Mouse (Mus musculus): Measurements from ENCODE around the gene Tjp1. TPM values are rescaled to one million over a fixed set of nuclear protein-coding genes. Genes with fewer than 3 reads are reported as not detected.

The Tjp1 gene
- polyA plus RNA-seq, 1 experiment from 2014 or later = 21.2 TPM

DNA sequence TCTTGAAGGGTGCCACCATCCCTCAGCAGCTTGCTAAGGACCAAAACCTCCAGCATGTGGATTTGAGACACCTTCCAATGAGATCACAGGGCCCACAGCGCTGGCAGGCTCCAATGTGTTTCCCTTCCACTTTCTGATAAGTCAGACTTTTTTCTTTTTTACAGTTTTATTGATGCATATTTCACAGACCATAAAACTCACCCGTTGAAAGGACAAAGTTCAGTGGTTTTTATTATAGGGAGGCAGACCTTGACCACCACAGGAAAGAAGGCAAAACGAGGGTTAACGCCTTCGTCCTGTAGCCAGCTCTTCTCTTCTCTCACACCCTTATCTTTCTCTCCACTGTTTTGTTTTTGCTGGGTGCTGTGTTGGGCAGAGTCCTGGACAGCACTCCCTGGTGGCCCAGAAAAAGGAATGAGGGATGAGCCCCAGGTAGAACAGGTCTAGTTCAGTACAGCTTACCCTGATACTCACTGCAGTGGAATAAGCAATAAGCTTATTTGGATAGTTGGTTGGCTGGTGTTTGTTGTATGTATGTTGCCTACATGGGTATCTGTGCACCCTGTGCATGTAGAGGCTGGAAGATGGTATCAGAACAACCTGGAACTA lies 43.3 kb downstream of the Tjp1 start:
- Histone ChIP-seq H3K27me3 (replicated peaks) (no peaks in the 10 kb centered on the region), H3K36me3 (no peaks in the 10 kb centered on the region), H3K9ac (no peak overlapping the region), H3K4me3 (no peak overlapping the region), H3K4me2 (no peak overlapping the region), H3K27ac (replicated peaks) (no peak overlapping the region), H3K4me1 (peaks cover 32% of the 10 kb centered on the region), H3K9me3 (no peaks in the 10 kb centered on the region)
- WGBS = 36% methylated on average over 5 of the region's 5 CpGs
- no peak for ATAC-seq (ENCODE audit: extremely low read depth, insufficient number of reproducible peaks, low FRiP score, low TSS enrichment)

GRCm38 (mm10) chr7:65482216-65482615 lies 45.4 kb downstream of the Tjp1 start:
- 23% methylated on average over 2 of the region's 2 CpGs for WGBS
- H3K4me3 ChIP-seq = no peak overlapping the region
- no peak for ATAC-seq (ENCODE audit: extremely low read depth, insufficient number of reproducible peaks, low FRiP score, low TSS enrichment)

DNA sequence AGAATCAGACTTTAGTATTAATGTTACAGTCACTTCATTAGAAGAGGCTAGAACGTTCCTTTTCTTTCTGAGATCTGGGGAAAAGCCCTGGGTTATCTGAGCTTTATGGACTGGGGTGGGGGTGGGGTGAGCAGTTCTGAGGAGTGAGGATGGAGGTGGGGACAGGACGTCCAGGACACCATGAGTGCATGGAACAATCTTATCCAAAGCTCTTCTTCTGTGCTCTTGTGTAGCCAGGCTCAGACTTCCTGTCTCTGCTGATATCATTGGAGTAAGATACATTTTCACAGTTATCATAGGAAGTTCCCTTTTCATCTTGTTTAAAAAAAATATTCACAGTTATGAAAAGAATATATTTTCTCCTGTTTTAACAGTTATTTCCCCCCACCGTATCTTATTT lies 55.5 kb downstream of the Tjp1 start:
- WGBS = 36% methylated on average over 3 of the region's 3 CpGs
- no peak for ATAC-seq (ENCODE audit: extremely low read depth, insufficient number of reproducible peaks, low FRiP score, low TSS enrichment)
- no peaks in the 10 kb centered on the region for H3K27me3 ChIP-seq (replicated peaks)
- H3K4me3 ChIP-seq = no peak overlapping the region
- H3K36me3 ChIP-seq = no peaks in the 10 kb centered on the region
- H3K4me1 ChIP-seq = peaks cover 25% of the 10 kb centered on the region
- no peak overlapping the region for H3K4me2 ChIP-seq
- no peak overlapping the region for H3K27ac ChIP-seq (replicated peaks)
- H3K9me3 ChIP-seq = no peaks in the 10 kb centered on the region
- no peak overlapping the region for H3K9ac ChIP-seq

More at GRCm38 (mm10) chr7:65482216-65482615, 45.4 kb downstream of the Tjp1 start:
- no peak overlapping the region for H3K27ac ChIP-seq (replicated peaks)
- H3K36me3 ChIP-seq = no peaks in the 10 kb centered on the region
- no peaks in the 10 kb centered on the region for H3K9me3 ChIP-seq
- no peaks in the 10 kb centered on the region for H3K27me3 ChIP-seq (replicated peaks)
- H3K4me2 ChIP-seq = no peak overlapping the region
- H3K4me1 ChIP-seq = peaks cover 32% of the 10 kb centered on the region
- H3K9ac ChIP-seq = no peak overlapping the region

GRCm38 (mm10) chr7:65471406-65471805 lies 56.2 kb downstream of the Tjp1 start:
- WGBS = 74% methylated on average over 6 of the region's 6 CpGs
- Histone ChIP-seq H3K9me3 (no peaks in the 10 kb centered on the region), H3K4me3 (no peak overlapping the region), H3K4me2 (no peak overlapping the region), H3K4me1 (peaks cover 30% of the 10 kb centered on the region), H3K36me3 (no peaks in the 10 kb centered on the region), H3K27ac (replicated peaks) (no peak overlapping the region), H3K27me3 (replicated peaks) (no peaks in the 10 kb centered on the region), H3K9ac (no peak overlapping the region)
- no peak for ATAC-seq (ENCODE audit: extremely low read depth, insufficient number of reproducible peaks, low FRiP score, low TSS enrichment)

DNA sequence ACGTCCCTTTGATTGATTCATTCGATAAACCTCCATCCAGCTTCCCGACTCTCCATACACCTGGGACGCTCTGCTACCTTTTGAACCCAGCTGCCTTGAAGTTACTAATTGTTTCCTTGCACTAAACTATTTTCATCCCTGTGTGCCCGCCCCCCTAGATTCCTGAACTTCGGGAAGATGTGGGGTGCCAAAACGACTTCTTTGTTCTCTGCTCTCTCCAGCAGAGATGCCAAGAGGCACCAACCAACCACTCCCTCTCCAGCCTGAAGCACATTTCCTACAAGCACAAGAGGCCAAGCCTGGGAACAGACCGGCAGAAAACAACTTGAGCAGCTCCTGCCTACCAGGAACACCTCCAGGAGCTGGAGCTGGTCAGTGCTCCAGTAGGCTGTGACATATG lies 57.4 kb downstream of the Tjp1 start:
- H3K36me3 ChIP-seq = no peaks in the 10 kb centered on the region
- no peak overlapping the region; the same call in 1 of the 2 replicates for H3K27ac ChIP-seq (replicated peaks)
- no peak overlapping the region for H3K9ac ChIP-seq
- H3K27me3 ChIP-seq (replicated peaks) = no peaks in the 10 kb centered on the region
- no peak overlapping the region for H3K4me3 ChIP-seq
- ATAC-seq (ENCODE audit: extremely low read depth, insufficient number of reproducible peaks, low FRiP score, low TSS enrichment) = no peak
- H3K4me2 ChIP-seq = no peak overlapping the region
- H3K4me1 ChIP-seq = peaks cover 33% of the 10 kb centered on the region
- WGBS = 36% methylated on average over 8 of the region's 8 CpGs
- H3K9me3 ChIP-seq = no peaks in the 10 kb centered on the region

- H3K36me3 ChIP-seq = no peaks in the 10 kb centered on the region
- peaks cover 33% of the 10 kb centered on the region for H3K4me1 ChIP-seq
- H3K9me3 ChIP-seq = no peaks in the 10 kb centered on the region
- WGBS = 9% methylated on average over 6 of the region's 6 CpGs
- H3K27me3 ChIP-seq (replicated peaks) = no peaks in the 10 kb centered on the region
- ATAC-seq (ENCODE audit: extremely low read depth, insufficient number of reproducible peaks, low FRiP score, low TSS enrichment) = no peak
- 0 out of 2 replicates have a peak overlapping the region, but pooled peaks have one; percentile 33 for H3K9ac ChIP-seq
- no peak overlapping the region for H3K4me2 ChIP-seq
- H3K27ac ChIP-seq (replicated peaks) = peak overlapping the region; percentile 12; the same call in 1 of the 2 replicates
- H3K4me3 ChIP-seq = no peak overlapping the region
These were observed 57.9 kb downstream of the Tjp1 start for GRCm38 (mm10) chr7:65469666-65470065.

DNA sequence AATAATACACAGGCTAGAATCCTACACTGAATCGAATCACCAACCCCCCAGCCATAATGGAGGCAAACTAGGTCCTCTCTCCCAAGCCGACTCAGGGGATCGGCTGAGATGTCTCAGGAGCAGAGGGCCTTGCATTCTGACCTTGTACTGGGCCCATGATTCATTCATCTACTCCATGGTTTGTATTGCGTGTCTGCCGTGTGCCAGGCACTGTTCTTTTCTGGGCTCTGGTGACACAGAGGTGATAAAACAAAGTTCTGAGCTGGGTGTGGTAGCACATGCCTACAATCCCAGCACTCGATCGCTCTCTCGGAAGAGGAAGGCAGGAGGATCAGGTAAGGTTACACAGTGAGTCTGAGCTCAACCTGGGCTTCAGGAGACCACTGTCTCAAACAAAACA lies 59.4 kb downstream of the Tjp1 start:
- H3K36me3 ChIP-seq = no peaks in the 10 kb centered on the region
- no peak overlapping the region for H3K27ac ChIP-seq (replicated peaks)
- no peak overlapping the region for H3K9ac ChIP-seq
- no peak overlapping the region for H3K4me2 ChIP-seq
- ATAC-seq (ENCODE audit: extremely low read depth, insufficient number of reproducible peaks, low FRiP score, low TSS enrichment) = no peak
- H3K4me1 ChIP-seq = peaks cover 33% of the 10 kb centered on the region
- H3K27me3 ChIP-seq (replicated peaks) = no peaks in the 10 kb centered on the region
- no peak overlapping the region for H3K4me3 ChIP-seq
- 70% methylated on average over 8 of the region's 8 CpGs for WGBS
- no peaks in the 10 kb centered on the region for H3K9me3 ChIP-seq

DNA sequence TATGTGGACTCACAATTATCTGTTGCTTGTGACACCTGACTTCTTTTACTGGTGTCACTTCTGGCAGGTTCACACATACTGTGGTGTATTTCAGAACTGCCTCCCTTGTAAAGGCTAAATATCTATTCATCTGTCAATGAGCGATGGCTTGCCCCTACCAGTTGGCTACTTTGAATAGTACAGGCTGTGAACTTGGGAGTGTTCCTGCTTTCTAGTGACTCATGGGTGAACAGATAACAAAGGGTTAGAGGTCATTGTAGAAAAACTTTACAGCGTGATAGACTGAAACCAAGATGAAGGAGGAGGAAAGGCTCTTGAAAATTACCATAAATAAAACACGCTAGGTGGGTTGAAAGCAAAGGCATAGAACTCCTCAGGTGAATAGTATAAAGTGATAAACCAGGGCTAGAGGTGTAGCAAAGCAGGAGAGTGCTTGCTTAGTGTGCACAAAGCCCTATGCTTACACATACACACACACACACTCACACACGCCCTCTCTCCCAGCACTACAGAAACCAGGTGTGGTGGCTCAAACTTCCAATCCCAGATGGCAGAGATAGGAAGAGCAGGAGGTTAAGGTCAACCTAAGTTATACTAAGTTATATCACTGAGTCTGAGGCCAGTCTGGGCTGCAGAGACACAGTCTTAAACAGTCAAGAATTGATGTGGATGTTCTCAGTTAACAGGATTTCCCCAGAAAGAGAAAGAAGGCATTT lies 60.1 kb downstream of the Tjp1 start:
- peaks cover 33% of the 10 kb centered on the region for H3K4me1 ChIP-seq
- H3K4me2 ChIP-seq = no peak overlapping the region
- no peak for ATAC-seq (ENCODE audit: extremely low read depth, insufficient number of reproducible peaks, low FRiP score, low TSS enrichment)
- H3K27me3 ChIP-seq (replicated peaks) = no peaks in the 10 kb centered on the region
- no peak overlapping the region for H3K27ac ChIP-seq (replicated peaks)
- H3K9me3 ChIP-seq = no peaks in the 10 kb centered on the region
- no peaks in the 10 kb centered on the region for H3K36me3 ChIP-seq
- no peak overlapping the region for H3K4me3 ChIP-seq
- no peak overlapping the region for H3K9ac ChIP-seq
- WGBS = 57% methylated on average over 4 of the region's 4 CpGs

- Histone ChIP-seq H3K27ac (replicated peaks) (no peak overlapping the region), H3K4me2 (no peak overlapping the region), H3K27me3 (replicated peaks) (no peaks in the 10 kb centered on the region), H3K4me1 (peaks cover 39% of the 10 kb centered on the region), H3K4me3 (no peak overlapping the region), H3K9ac (no peak overlapping the region), H3K36me3 (no peaks in the 10 kb centered on the region), H3K9me3 (no peaks in the 10 kb centered on the region)
- 32% methylated on average over 11 of the region's 11 CpGs for WGBS
- no peak for ATAC-seq (ENCODE audit: extremely low read depth, insufficient number of reproducible peaks, low FRiP score, low TSS enrichment)
These were observed 61.4 kb downstream of the Tjp1 start for GRCm38 (mm10) chr7:65466137-65466536.

GRCm38 (mm10) chr7:65464518-65465037 lies 63.0 kb downstream of the Tjp1 start:
- H3K9me3 ChIP-seq = no peaks in the 10 kb centered on the region
- 70% methylated on average over 3 of the region's 3 CpGs for WGBS

GRCm38 (mm10) chr7:65463438-65463837 lies 64.1 kb downstream of the Tjp1 start:
- no peaks in the 10 kb centered on the region for H3K27me3 ChIP-seq (replicated peaks)
- no peak for ATAC-seq (ENCODE audit: extremely low read depth, insufficient number of reproducible peaks, low FRiP score, low TSS enrichment)
- 62% methylated on average over 4 of the region's 4 CpGs for WGBS

More at GRCm38 (mm10) chr7:65464518-65465037, 63.0 kb downstream of the Tjp1 start:
- Histone ChIP-seq H3K4me2 (no peak overlapping the region), H3K27ac (replicated peaks) (no peak overlapping the region), H3K4me1 (peaks cover 41% of the 10 kb centered on the region), H3K36me3 (no peaks in the 10 kb centered on the region), H3K27me3 (replicated peaks) (no peaks in the 10 kb centered on the region), H3K9ac (no peak overlapping the region), H3K4me3 (no peak overlapping the region)
- ATAC-seq (ENCODE audit: extremely low read depth, insufficient number of reproducible peaks, low FRiP score, low TSS enrichment) = no peak

More at GRCm38 (mm10) chr7:65463438-65463837, 64.1 kb downstream of the Tjp1 start:
- Histone ChIP-seq H3K9me3 (no peaks in the 10 kb centered on the region), H3K4me2 (no peak overlapping the region), H3K4me1 (peaks cover 43% of the 10 kb centered on the region), H3K27ac (replicated peaks) (no peak overlapping the region), H3K9ac (no peak overlapping the region), H3K36me3 (no peaks in the 10 kb centered on the region), H3K4me3 (no peak overlapping the region)

Data from heart, embryonic 13.5 days (tissue).